Mouse (Mus musculus): ENCODE measurements around the gene Zfp750. TPM values are rescaled to one million over a fixed set of nuclear protein-coding genes. Genes with fewer than 3 reads are reported as not detected.

Gene Zfp750
- total RNA-seq, 1 experiment = 1.5 TPM

- TF ChIP-seq CHD2 (IDR thresholded peaks at IDR 0.05; ENCODE audit: low read depth, low read length) (no peak), MAFK (IDR thresholded peaks at IDR 0.05; ENCODE audit: insufficient read depth, low read depth, low read length) (no peak), ZNF384 (IDR thresholded peaks at IDR 0.05; ENCODE audit: low read depth, low read length) (no peak), ZC3H11A (IDR thresholded peaks at IDR 0.05; ENCODE audit: borderline replicate concordance, low read depth, low read length) (no peak), HCFC1 (IDR thresholded peaks at IDR 0.05; ENCODE audit: borderline replicate concordance, insufficient read depth, low read length) (no peak)
- Histone ChIP-seq H3K36me3 (ENCODE audit: control insufficient read depth, insufficient read depth, low read length, poor library complexity, severe bottlenecking) (peaks cover 2% of the 10 kb centered on the region; the same call in 1 of the 2 replicates), H3K9me3 (ENCODE audit: control insufficient read depth, insufficient read depth, low read depth, low read length) (no peaks in the 10 kb centered on the region), H3K4me3 (ENCODE audit: insufficient read depth in 1 of 2, low read depth in 1 of 2, low read length in 2 of 2, poor library complexity in 1 of 2, severe bottlenecking in 1 of 2) (no peak overlapping the region), H3K27ac (ENCODE audit: insufficient read depth, low read depth, low read length, poor library complexity, severe bottlenecking) (no peak overlapping the region), H3K4me1 (ENCODE audit: control insufficient read depth in 2 of 2, insufficient read depth in 2 of 2, low read length in 2 of 2, poor library complexity in 1 of 2) (0 out of 4 replicates have a peak, but pooled peaks cover 0 to 3% of the 10 kb centered on the region in 2 experiments), H3K9ac (ENCODE audit: insufficient read depth, low read depth, low read length, poor library complexity, severe bottlenecking) (no peak overlapping the region)
- DNase-seq (ENCODE audit: low read depth, low spot score) = no peak
- in situ Hi-C loops (cut with MboI; ENCODE audit: low sequenced_read_pairs in 2 of 2, unreplicated experiment in 2 of 2) = no loop called here
Observed at GRCm38 (mm10) chr11:121553458-121553857, 34.3 kb upstream of the Zfp750 start.

GRCm38 (mm10) chr11:121552846-121553457, 33.8 kb upstream of the Zfp750 start:
- Histone ChIP-seq H3K9me3 (ENCODE audit: control insufficient read depth, insufficient read depth, low read depth, low read length) (no peaks in the 10 kb centered on the region), H3K4me3 (ENCODE audit: insufficient read depth in 1 of 2, low read depth in 1 of 2, low read length in 2 of 2, poor library complexity in 1 of 2, severe bottlenecking in 1 of 2) (no peak overlapping the region), H3K27ac (ENCODE audit: insufficient read depth, low read depth, low read length, poor library complexity, severe bottlenecking) (no peak overlapping the region), H3K9ac (ENCODE audit: insufficient read depth, low read depth, low read length, poor library complexity, severe bottlenecking) (no peak overlapping the region), H3K36me3 (ENCODE audit: control insufficient read depth, insufficient read depth, low read length, poor library complexity, severe bottlenecking) (peaks cover 2% of the 10 kb centered on the region; the same call in 1 of the 2 replicates), H3K4me1 (ENCODE audit: control insufficient read depth in 2 of 2, insufficient read depth in 2 of 2, low read length in 2 of 2, poor library complexity in 1 of 2) (0 out of 4 replicates have a peak, but pooled peaks cover 0 to 3% of the 10 kb centered on the region in 2 experiments)
- in situ Hi-C loops (cut with MboI; ENCODE audit: low sequenced_read_pairs in 2 of 2, unreplicated experiment in 2 of 2) = no loop called here
- TF ChIP-seq HCFC1 (IDR thresholded peaks at IDR 0.05; ENCODE audit: borderline replicate concordance, insufficient read depth, low read length) (no peak), MAFK (IDR thresholded peaks at IDR 0.05; ENCODE audit: insufficient read depth, low read depth, low read length) (no peak), ZNF384 (IDR thresholded peaks at IDR 0.05; ENCODE audit: low read depth, low read length) (no peak), ZC3H11A (IDR thresholded peaks at IDR 0.05; ENCODE audit: borderline replicate concordance, low read depth, low read length) (no peak), CHD2 (IDR thresholded peaks at IDR 0.05; ENCODE audit: low read depth, low read length) (no peak)
- DNase-seq (ENCODE audit: low read depth, low spot score) = no peak

- H3K4me3 ChIP-seq (ENCODE audit: insufficient read depth in 1 of 2, low read depth in 1 of 2, low read length in 2 of 2, poor library complexity in 1 of 2, severe bottlenecking in 1 of 2) = no peak overlapping the region
- peaks cover 2% of the 10 kb centered on the region; the same call in 1 of the 2 replicates for H3K36me3 ChIP-seq (ENCODE audit: control insufficient read depth, insufficient read depth, low read length, poor library complexity, severe bottlenecking)
- H3K9ac ChIP-seq (ENCODE audit: insufficient read depth, low read depth, low read length, poor library complexity, severe bottlenecking) = no peak overlapping the region
- no peaks in the 10 kb centered on the region for H3K9me3 ChIP-seq (ENCODE audit: control insufficient read depth, insufficient read depth, low read depth, low read length)
- 0 out of 4 replicates have a peak, but pooled peaks cover 0 to 3% of the 10 kb centered on the region in 2 experiments for H3K4me1 ChIP-seq (ENCODE audit: control insufficient read depth in 2 of 2, insufficient read depth in 2 of 2, low read length in 2 of 2, poor library complexity in 1 of 2)
- TF ChIP-seq MAFK (IDR thresholded peaks at IDR 0.05; ENCODE audit: insufficient read depth, low read depth, low read length) (no peak), CHD2 (IDR thresholded peaks at IDR 0.05; ENCODE audit: low read depth, low read length) (no peak), ZC3H11A (IDR thresholded peaks at IDR 0.05; ENCODE audit: borderline replicate concordance, low read depth, low read length) (no peak), HCFC1 (IDR thresholded peaks at IDR 0.05; ENCODE audit: borderline replicate concordance, insufficient read depth, low read length) (no peak)
- in situ Hi-C loops (cut with MboI; ENCODE audit: low sequenced_read_pairs in 2 of 2, unreplicated experiment in 2 of 2) = no loop called here
- DNase-seq (ENCODE audit: low read depth, low spot score) = no peak
- H3K27ac ChIP-seq (ENCODE audit: insufficient read depth, low read depth, low read length, poor library complexity, severe bottlenecking) = no peak overlapping the region
Observed at GRCm38 (mm10) chr11:121552167-121552566, 33.0 kb upstream of the Zfp750 start.

GRCm38 (mm10) chr11:121551206-121551799, 32.2 kb upstream of the Zfp750 start:
- no peak overlapping the region; the same call in 1 of the 2 replicates for H3K27ac ChIP-seq (ENCODE audit: insufficient read depth, low read depth, low read length, poor library complexity, severe bottlenecking)
- H3K9ac ChIP-seq (ENCODE audit: insufficient read depth, low read depth, low read length, poor library complexity, severe bottlenecking) = no peak overlapping the region
- H3K4me1 ChIP-seq (ENCODE audit: control insufficient read depth in 2 of 2, insufficient read depth in 2 of 2, low read length in 2 of 2, poor library complexity in 1 of 2) = 0 out of 4 replicates have a peak, but pooled peaks cover 0 to 3% of the 10 kb centered on the region in 2 experiments
- no peak for DNase-seq (ENCODE audit: low read depth, low spot score)
- no peak overlapping the region for H3K4me3 ChIP-seq (ENCODE audit: insufficient read depth in 1 of 2, low read depth in 1 of 2, low read length in 2 of 2, poor library complexity in 1 of 2, severe bottlenecking in 1 of 2)
- H3K36me3 ChIP-seq (ENCODE audit: control insufficient read depth, insufficient read depth, low read length, poor library complexity, severe bottlenecking) = peaks cover 2% of the 10 kb centered on the region; the same call in 1 of the 2 replicates
- TF ChIP-seq ZNF384 (IDR thresholded peaks at IDR 0.05; ENCODE audit: low read depth, low read length) = no peak
- TF ChIP-seq ZC3H11A (IDR thresholded peaks at IDR 0.05; ENCODE audit: borderline replicate concordance, low read depth, low read length) = no peak
- no peaks in the 10 kb centered on the region for H3K9me3 ChIP-seq (ENCODE audit: control insufficient read depth, insufficient read depth, low read depth, low read length)
- in situ Hi-C loops (cut with MboI; ENCODE audit: low sequenced_read_pairs in 2 of 2, unreplicated experiment in 2 of 2) = no loop called here
